Mouse (Mus musculus): ENCODE measurements at regions not wholly inside any gene's neighbourhood (a gene's known extent, or its start where the extent isn't known, plus 50 kb on each side); places are given as distances from the start of the nearest gene placed in this dataset.

- TF ChIP-seq CTCF (IDR thresholded peaks at IDR 0.05; ENCODE audit: low read depth), result no peak
- no peak for TF ChIP-seq EP300 (optimal IDR thresholded peaks at IDR 0.05)
Measured at GRCm38 (mm10) chrX:76120936-76121335, 143.2 kb upstream of the Cldn34b3 start.

All from stomach, postnatal 0 days (tissue).